Mouse (Mus musculus) C2C12 (cell line): Measurements from ENCODE around the gene Mapre3. TPM values are rescaled to one million over a fixed set of nuclear protein-coding genes. Genes with fewer than 3 reads are reported as not detected.

ENCODE experiments used
- H3K27me3 ChIP-seq: one replicate; pipeline ENCODE4 v1.6.1; 2011; ENCODE audit not compliant: control insufficient read depth, insufficient read depth, insufficient read length
- H3K36me3 ChIP-seq: one replicate; pipeline ENCODE4 v1.6.1; 2011; ENCODE audit not compliant: control insufficient read depth, insufficient read depth
- H3K4me3 ChIP-seq: one replicate; pipeline ENCODE4 v1.5.1; 2011; ENCODE audit warnings: mild to moderate bottlenecking, control low read depth; ENCODE audit not compliant: poor library complexity, insufficient read depth, severe bottlenecking
- H3K79me2 ChIP-seq: one replicate; pipeline ENCODE4 v1.6.1; 2011; ENCODE audit not compliant: control insufficient read depth, insufficient read depth
- H3K79me3 ChIP-seq: one replicate; pipeline ENCODE4 v1.6.1; 2011; ENCODE audit warnings: low read depth, control low read depth
- H3ac ChIP-seq: one replicate; pipeline ENCODE3; 2011; ENCODE audit warnings: low read depth; ENCODE audit not compliant: control insufficient read depth, insufficient read length
- CEBPB ChIP-seq: IDR thresholded peaks from one replicate; pipeline ENCODE4 v1.6.1; 2011; ENCODE audit warnings: low read depth, mild to moderate bottlenecking, control low read depth, moderate library complexity
- CTCF ChIP-seq: IDR thresholded peaks from one replicate; pipeline ENCODE4 v1.5.1; 2011; ENCODE audit not compliant: control insufficient read depth, insufficient read depth, insufficient read length
- FOSL1 ChIP-seq: IDR thresholded peaks from one replicate; pipeline ENCODE4 v1.8.0; 2011; ENCODE audit warnings: mild to moderate bottlenecking, low read length; ENCODE audit not compliant: poor library complexity, insufficient read depth, severe bottlenecking
- MAX ChIP-seq: IDR thresholded peaks from one replicate; pipeline ENCODE4 v1.6.1; 2011; ENCODE audit warnings: mild to moderate bottlenecking, control low read depth
- MYOD1 ChIP-seq: IDR thresholded peaks from one replicate; pipeline ENCODE4 v1.6.1; 2011; ENCODE audit warnings: low read depth; ENCODE audit not compliant: control insufficient read depth, insufficient read length
- MYOG ChIP-seq: IDR thresholded peaks from one replicate; pipeline ENCODE4 v1.6.1; 2011; ENCODE audit not compliant: control insufficient read depth, insufficient read length; ENCODE audit errors: extremely low read depth
- USF1 ChIP-seq: IDR thresholded peaks from one replicate; pipeline ENCODE4 v1.6.1; 2011; ENCODE audit warnings: low read depth, mild to moderate bottlenecking, control low read depth, moderate library complexity
- polyA plus RNA-seq: library from polyadenylated mRNA; unstranded; fragments of >200 nt; fragmentation: generic; extraction: Trizol; gene quantifications from one replicate; pipeline ENCODE4 v1.2.1, GENCODE M21; 2012; ENCODE audit warnings: missing spikeins

Gene Mapre3
- polyA plus RNA-seq, 1 experiment = 12.0 TPM

- peak within 1 kb of the TSS; percentile 23 for H3K4me3 ChIP-seq
- peaks cover 16% of the 10 kb centered on the region for H3K79me2 ChIP-seq
- no peaks in the 10 kb centered on the region for H3K79me3 ChIP-seq
- no peaks in the 10 kb centered on the region for H3K36me3 ChIP-seq
- H3ac ChIP-seq = no peak within 1 kb of the TSS
- no peaks in the 10 kb centered on the region for H3K27me3 ChIP-seq
- TF ChIP-seq FOSL1 = no peak
Observed at GRCm38 (mm10) chr5:30913060-30913841, 98.8 kb downstream of the Mapre3 start, which contains the start of gene Emilin1. Gene Emilin1, plus strand, starts transcription at chr5:30913402.

- no peak overlapping the region for H3ac ChIP-seq
- no peaks in the 10 kb centered on the region for H3K27me3 ChIP-seq
- peaks cover 16% of the 10 kb centered on the region for H3K79me2 ChIP-seq
- H3K36me3 ChIP-seq = no peaks in the 10 kb centered on the region
- TF ChIP-seq USF1 (no peak), FOSL1 (no peak), CEBPB (no peak), CTCF (no peak), MAX (no peak), MYOD1 (no peak), MYOG (no peak)
- no peaks in the 10 kb centered on the region for H3K79me3 ChIP-seq
- peak overlapping the region; percentile 23 for H3K4me3 ChIP-seq
Observed at GRCm38 (mm10) chr5:30914101-30914635, 99.7 kb downstream of the Mapre3 start.

- H3ac ChIP-seq = no peak overlapping the region
Observed at GRCm38 (mm10) chr5:30914849-30915248, 100.4 kb downstream of the Mapre3 start.

GRCm38 (mm10) chr5:30915456-30915855, 101.0 kb downstream of the Mapre3 start:
- TF ChIP-seq MYOG (no peak), CTCF (no peak), CEBPB (no peak), FOSL1 (no peak), USF1 (no peak), MYOD1 (no peak), MAX (no peak)

More at GRCm38 (mm10) chr5:30914849-30915248, 100.4 kb downstream of the Mapre3 start:
- Histone ChIP-seq H3K79me3 (no peaks in the 10 kb centered on the region), H3K36me3 (no peaks in the 10 kb centered on the region), H3K79me2 (peaks cover 16% of the 10 kb centered on the region), H3K27me3 (no peaks in the 10 kb centered on the region), H3K4me3 (no peak overlapping the region)
- TF ChIP-seq MYOD1 = no peak

More at GRCm38 (mm10) chr5:30915456-30915855, 101.0 kb downstream of the Mapre3 start:
- no peaks in the 10 kb centered on the region for H3K79me3 ChIP-seq
- H3K4me3 ChIP-seq = no peak overlapping the region
- H3ac ChIP-seq = no peak overlapping the region
- H3K79me2 ChIP-seq = peaks cover 16% of the 10 kb centered on the region
- H3K36me3 ChIP-seq = no peaks in the 10 kb centered on the region
- H3K27me3 ChIP-seq = no peaks in the 10 kb centered on the region

Other genes with a start within 250 kb of the Mapre3 start
- gene Kcnk3, start 226.5 kb upstream of the Mapre3 start, polyA plus RNA-seq = not detected
- 24.9 TPM for gene Slc35f6, start 166.7 kb upstream of the Mapre3 start, polyA plus RNA-seq
- 185 TPM for gene Cenpa, start 147.9 kb upstream of the Mapre3 start, polyA plus RNA-seq
- 0.01 TPM for gene Dpysl5, start 103.1 kb upstream of the Mapre3 start, polyA plus RNA-seq
- 46.1 TPM for gene Tmem214, start 53.4 kb downstream of the Mapre3 start, polyA plus RNA-seq
- 5.2 TPM for gene Agbl5, start 74.1 kb downstream of the Mapre3 start, polyA plus RNA-seq
- gene Ost4, start 93.1 kb downstream of the Mapre3 start, polyA plus RNA-seq = 348 TPM
- gene Emilin1, start 98.8 kb downstream of the Mapre3 start, polyA plus RNA-seq = 9.9 TPM
- 16.2 TPM for gene Khk, start 106.8 kb downstream of the Mapre3 start, polyA plus RNA-seq
- 8.2 TPM for gene Cgref1, start 130.9 kb downstream of the Mapre3 start, polyA plus RNA-seq
- gene Preb, start 145.7 kb downstream of the Mapre3 start, polyA plus RNA-seq = 108 TPM
- 0.07 TPM for gene Tcf23, start 154.0 kb downstream of the Mapre3 start, polyA plus RNA-seq
- gene Atraid, start 233.7 kb downstream of the Mapre3 start, polyA plus RNA-seq = 70.7 TPM
- gene Slc5a6, start 234.3 kb downstream of the Mapre3 start, polyA plus RNA-seq = 11.6 TPM
- gene Cad, start 240.1 kb downstream of the Mapre3 start, polyA plus RNA-seq = 64.9 TPM